Mouse (Mus musculus): ENCODE results near the gene Pdia5. TPM values are rescaled to one million over a fixed set of nuclear protein-coding genes. Genes with fewer than 3 reads are reported as not detected.

Gene Pdia5
- polyA plus RNA-seq (2012; rRNA removed; ENCODE audit: low replicate concordance), result 4.1 and 6.0 TPM in 2 replicates

DNA sequence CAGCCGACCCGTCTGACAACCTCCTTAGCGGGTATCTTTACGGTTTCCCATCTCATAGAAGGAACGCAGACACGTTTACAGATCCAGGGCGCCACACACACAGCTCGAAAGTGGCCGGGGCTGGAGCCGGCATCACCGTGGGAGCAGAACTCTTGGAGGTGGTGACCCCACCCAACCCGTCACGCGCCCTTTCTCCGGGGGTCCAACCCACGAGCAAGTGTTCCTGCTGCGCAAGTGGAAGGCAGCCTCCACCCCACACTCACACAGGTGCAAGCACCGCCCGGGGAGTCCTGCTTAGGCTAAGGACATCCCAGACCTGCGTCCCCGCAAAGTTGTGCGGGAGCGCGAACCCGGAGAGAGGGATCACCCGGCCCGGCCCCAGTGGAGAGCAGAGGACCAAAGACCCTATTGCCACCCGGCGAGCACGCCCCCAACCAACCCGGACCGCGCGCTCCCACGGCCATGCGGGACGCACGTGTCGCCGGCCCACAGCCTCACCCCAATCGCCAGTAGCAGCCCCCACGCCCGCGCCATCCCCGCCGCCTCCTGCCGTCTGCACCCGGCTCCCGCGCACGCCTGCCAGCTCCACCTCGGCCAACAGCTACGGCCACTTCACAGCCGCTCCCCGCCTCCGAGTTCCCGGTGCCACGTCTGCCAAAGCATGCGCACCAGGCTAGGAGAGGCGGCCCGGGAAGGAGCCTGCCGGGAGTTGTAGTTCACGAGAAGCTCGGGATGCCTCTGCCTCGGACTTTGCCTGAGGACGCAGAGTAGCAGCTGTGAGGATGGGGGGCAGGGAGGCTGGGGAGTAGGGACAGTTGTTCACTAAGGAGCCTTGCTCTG lies at the start of gene Pdia5:
Pdia5 (minus strand) TSS at position 643 of the 840 bp plus-strand sequence.

DNA sequence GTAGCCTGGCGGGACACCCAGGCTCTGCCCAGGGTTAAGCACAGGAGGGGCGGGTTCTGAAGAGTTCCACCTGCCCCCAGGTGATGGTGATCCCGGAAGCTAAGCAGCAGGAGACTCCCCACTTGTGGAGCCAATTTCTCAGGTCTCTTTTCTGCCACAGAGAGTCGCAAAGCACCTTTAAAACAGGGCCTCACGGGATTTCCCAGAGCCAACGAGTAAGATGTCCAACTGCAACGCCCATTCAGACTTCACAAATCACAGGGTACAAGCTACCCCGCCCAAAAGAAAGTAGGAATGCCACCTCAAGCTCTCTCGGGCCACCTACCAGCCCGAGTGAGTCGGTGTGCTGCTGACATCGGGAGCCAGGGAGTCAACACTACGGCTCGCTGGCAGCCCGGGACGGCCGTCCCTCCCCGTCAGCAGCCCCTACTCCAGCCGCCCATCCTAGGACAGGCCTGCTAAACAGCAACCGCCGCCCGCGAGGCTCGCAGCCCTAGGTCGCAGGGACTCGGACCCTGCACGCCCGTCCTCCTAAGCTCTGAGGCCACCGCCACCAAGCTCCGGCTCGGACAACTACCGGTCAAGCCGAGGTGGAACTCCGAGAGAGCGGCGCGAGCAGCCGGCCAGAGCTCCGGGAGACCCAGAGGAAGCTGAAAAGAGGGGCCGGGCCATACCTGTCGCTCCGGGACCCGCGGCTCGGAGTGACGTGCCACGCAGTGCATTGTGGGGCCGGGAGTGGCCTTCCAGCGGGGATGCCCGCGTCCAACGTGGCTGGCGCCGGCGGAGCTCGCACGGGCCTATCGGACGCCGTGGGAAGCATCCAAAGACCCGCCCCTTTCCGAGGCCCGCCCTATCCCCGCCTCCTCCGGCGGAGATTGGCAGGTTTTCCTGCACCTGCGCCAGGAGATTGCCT lies 127.3 kb downstream of the Pdia5 start, which contains the start of gene Sec22a:
Sec22a (minus strand) TSS at position 769 of the 913 bp plus-strand sequence.

Other genes with a start within 250 kb of the Pdia5 start
- gene Sec22a, start 127.0 kb downstream of the Pdia5 start, polyA plus RNA-seq (2012; rRNA removed; ENCODE audit: low replicate concordance), result 2.2 and 6.0 TPM in 2 replicates
- 0.68 and 1.9 TPM in 2 replicates for gene Sema5b, start 50.3 kb upstream of the Pdia5 start, polyA plus RNA-seq (2012; rRNA removed; ENCODE audit: low replicate concordance)

All from duodenum, adult 2 months (tissue).